Mouse (Mus musculus): ENCODE data around the gene Mapkbp1.

Mapkbp1 gene

DNA sequence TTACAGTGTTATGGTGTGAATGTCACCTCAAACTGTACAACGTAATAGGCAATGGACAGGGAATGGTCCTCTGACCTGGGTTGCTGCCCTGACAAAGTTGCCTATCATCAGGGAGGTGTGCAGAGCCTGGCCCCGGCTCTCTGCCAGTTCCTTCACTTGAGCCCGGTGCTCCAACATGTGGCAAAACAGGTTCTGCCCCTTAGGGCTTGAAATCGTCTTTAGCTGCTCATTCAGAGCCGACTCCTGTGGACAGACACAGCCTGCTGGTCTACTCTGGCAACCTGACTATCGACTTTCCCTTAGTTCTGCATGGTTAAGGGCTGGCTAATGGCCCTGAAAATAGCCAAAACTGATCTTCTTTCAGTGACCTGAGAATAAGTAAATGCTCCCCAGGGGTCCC is 87.7 kb downstream of the Mapkbp1 start:
- no peak for TF ChIP-seq GATA4 (IDR thresholded peaks at IDR 0.05; ENCODE audit: insufficient replicate concordance, low read length)

DNA sequence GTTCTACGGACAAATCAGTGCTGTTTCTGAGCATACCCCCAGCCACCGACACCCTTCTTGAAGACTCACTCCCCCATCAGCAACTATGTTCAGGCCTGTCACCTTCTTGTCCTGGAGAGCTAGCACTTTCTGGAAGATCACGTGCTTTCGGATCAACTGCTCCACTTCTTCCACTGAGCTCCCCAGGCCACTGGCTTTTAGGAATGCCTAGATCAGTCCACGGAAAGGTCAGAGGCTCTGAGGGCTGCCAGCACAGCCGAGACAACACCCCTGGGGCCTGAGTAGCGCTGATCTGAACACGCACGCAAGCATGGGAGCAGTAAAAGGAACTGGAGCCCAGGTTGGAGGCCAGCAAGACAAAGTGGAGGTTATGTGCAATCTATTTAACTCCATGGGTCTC is 88.2 kb downstream of the Mapkbp1 start:
- no peak for TF ChIP-seq GATA4 (IDR thresholded peaks at IDR 0.05; ENCODE audit: insufficient replicate concordance, low read length)

DNA sequence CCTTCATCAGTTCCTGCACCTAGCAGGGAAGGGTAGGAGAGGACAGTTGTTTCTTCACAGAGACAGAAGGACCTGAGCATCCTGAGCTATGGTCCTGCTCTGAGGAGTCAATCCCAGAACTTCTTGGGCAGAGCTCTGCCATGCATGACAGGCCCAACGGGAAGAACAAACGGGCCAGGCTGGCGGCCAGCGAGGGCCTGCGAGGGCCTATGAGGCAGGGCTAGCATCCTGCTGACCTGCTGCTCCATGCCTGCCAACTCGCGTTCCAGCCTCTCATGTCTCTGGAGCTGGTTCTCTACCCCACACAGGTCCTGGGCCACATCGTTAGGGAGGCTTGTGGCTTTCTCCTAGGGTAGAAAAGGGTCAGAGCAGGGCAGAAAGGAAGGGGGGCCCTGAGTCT is 89.7 kb downstream of the Mapkbp1 start:
- no peak for TF ChIP-seq GATA4 (IDR thresholded peaks at IDR 0.05; ENCODE audit: insufficient replicate concordance, low read length)

DNA sequence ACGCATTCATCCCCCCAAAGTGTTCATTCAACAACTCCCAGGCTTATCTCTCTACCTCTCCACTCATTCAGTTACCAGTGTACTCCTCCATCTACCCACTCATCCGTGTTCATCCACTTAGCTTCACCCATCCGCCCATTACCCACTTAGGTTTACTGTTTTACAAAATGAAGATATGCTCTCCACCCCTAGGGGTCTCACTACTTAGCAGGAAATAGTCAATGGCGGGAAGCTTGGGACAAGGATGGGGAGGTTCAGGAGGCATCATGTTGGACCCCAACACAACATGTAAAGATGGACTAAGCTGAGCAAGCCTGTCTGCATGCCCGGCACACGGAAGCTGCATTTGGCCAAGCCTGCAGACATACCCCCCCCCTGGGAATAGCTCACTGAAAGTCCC is 92.1 kb downstream of the Mapkbp1 start:
- no peak for TF ChIP-seq GATA4 (IDR thresholded peaks at IDR 0.05; ENCODE audit: insufficient replicate concordance, low read length)

DNA sequence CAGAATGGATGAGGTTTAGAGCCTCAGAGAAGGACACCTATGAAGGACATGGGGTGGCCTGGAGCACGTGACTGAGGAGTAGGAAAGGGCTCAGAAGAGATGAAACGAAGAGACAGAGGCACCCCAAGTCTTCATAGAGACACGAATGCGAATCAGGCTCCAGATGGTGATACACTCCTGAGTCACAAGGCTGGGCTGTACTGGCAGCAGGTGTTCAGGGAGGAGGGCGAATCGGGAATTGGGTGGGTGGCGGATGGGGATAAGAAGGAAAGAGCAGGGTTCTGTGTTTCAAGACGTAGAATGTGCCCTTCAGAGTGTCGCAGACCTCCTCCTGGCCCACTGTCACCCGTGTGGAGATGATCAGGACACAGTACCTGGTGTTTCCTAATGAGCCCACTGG is 92.7 kb downstream of the Mapkbp1 start:
- no peak for TF ChIP-seq GATA4 (IDR thresholded peaks at IDR 0.05; ENCODE audit: insufficient replicate concordance, low read length)

DNA sequence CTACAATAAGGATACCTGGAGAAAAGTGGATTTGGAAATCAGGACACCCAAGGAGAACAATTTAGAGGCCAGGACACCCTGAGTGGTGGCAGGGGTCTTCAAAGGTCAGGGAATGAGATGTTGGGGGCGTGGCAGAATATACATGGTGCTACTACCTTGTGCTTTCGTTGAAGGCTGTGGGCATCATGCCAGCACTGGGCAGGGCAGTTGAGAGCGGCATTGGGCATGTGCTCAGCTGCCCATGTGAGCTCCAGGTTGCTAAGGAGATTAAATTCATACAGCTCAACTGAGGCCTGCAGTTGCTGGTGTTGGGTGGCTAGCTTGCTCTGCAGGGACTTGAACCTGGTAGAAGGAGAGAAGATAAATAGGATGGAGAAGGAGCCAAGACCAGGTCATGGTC is 93.7 kb downstream of the Mapkbp1 start:
- no peak for TF ChIP-seq GATA4 (IDR thresholded peaks at IDR 0.05; ENCODE audit: insufficient replicate concordance, low read length)

DNA sequence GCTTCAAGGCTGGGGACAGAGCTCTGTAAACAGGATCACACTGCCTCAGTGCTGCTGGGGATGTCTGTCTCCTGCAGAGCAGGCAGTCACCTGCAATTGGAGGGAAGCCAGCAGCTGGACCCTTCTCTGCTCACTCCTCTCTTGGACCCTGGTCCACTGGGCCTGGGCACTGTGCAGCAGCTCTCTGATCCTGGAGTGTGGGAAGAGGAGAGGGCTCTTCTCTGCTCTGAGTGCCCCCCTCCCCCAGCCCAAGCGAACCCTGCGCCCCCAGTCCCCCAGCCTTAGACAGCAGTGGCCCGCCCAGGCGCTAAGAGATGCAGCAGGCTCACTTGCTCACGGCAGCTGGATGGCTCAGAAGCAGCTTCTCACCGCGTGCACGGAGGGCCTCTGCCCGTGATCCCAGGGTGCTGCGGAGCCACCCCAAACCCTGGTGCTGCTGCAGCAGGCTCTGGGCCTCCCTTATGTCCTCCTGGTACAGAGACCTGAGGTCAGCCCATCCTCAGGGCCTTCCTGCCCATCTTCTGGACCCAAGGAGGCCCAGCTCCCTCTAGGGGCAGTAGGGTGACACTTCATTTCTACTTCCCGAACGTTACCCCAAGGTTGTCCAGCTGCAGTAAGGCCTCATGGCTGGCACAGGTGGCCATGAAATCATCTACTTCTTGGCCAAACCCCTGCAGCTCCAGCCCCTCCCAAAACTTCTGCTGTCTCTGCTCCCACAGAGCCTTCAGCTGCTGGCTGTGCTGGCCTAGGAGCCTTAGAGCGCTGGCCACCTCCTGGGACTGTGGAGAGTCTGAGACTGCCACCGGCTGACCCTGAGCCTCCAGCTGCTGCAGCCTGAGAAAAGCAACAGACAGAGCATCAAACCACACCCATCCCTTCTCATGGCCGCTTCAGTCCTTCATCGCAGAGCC is 96.3 kb downstream of the Mapkbp1 start:
- TF ChIP-seq GATA4 (IDR thresholded peaks at IDR 0.05; ENCODE audit: insufficient replicate concordance, low read length) = no peak

DNA sequence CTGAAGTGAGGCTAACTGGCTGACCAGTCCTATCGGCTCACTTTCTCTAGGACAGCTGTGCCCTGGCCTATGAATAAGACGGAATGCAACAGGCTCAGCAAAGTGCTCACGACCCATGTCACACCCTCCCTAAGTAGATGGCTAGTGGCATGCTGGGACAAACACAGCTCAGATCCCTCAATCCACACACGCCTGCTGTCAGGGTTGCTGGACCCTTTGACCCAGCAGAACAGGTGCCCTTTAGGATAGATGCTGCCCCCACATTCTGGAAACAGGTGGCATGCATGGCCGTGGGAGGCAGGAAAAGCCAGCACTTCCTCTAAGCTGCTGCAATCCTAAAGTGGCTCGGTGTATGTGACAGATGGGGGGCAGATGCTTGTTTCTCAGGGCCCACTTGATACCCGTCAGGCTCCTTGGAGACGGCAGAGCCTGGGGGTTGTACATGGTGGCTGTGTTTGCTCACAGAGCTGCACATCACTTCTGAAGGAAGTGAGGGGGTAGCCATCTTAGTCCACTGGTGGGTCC is 97.0 kb downstream of the Mapkbp1 start:
- TF ChIP-seq GATA4 (IDR thresholded peaks at IDR 0.05; ENCODE audit: insufficient replicate concordance, low read length) = no peak

DNA sequence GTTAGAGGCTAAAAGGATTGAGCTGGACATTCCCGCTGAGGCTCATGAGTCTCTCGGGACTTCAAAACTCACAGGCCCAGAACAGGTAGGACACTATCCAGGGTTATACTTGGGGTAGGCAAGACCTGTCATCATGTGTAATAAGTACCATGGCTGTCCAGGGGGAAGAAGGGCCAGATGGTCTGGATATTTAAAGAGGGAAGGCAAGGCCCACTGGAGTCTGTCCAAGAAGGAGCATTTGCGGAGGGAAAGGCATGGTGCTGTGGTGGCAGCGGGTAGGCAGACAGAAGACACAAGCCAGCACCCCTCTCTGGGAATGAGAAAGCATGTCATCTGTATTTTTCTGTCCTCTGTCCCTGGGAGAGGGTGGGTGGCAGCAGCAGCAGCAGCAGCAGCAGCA is 101.6 kb downstream of the Mapkbp1 start:
- TF ChIP-seq GATA4 (IDR thresholded peaks at IDR 0.05; ENCODE audit: insufficient replicate concordance, low read length) = no peak

DNA sequence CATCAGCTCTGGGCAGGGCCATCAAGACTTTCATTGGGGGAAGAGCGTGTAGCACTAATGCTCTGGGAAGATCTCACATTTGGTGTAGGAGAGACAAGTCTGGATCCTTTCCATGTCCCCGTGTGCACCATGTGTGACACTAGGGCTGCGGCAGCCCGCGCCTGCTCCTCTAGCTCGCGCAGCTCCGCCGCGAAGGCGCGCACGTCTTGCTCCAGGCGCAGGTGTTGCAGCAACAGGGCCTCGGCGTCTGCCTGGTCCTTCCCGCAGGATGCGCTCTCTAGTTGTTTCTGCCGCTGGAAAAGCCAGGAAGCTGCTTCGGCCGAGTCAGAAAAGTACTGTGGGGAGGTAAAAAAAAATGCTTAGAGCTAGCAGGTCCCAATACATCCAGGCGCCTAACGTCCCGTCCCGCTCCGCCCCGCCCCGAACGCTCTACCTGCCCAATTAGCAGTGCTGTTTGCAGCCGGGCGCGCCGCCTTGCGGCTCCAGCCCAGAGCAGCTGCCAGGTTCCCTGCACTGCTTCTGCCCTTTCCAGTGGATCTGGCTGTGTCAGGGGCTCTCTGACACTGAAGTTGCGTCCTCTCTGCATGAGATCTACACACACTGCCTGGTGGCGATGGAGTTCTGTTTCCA is 103.7 kb downstream of the Mapkbp1 start:
- no peak for TF ChIP-seq GATA4 (IDR thresholded peaks at IDR 0.05; ENCODE audit: insufficient replicate concordance, low read length)
